Mouse (Mus musculus) MEL (cell line): ENCODE measurements around the gene Ephb2. TPM values are rescaled to one million over a fixed set of nuclear protein-coding genes. Genes with fewer than 3 reads are reported as not detected.

Source experiments
- DNase-seq: peaks from one replicate; pipeline ENCODE4 v3.0.0; 2011; ENCODE audit warnings: low read depth, low spot score
- H3K27ac ChIP-seq: 2 replicates; pipeline ENCODE4 v1.5.1; 2012; ENCODE audit warnings: low read depth, mild to moderate bottlenecking, control low read depth, low read length, moderate library complexity; ENCODE audit not compliant: control insufficient read depth
- H3K27me3 ChIP-seq, 2 experiments: fragments of 150-350 bp in 1 of 2; sonication (generic) in 1 of 2; 2 replicates each; pipeline ENCODE4 v1.6.1; 2012; ENCODE audit warnings: low read length in 2 of 2, mild to moderate bottlenecking in 2 of 2, improper control_type of control experiment in 1 of 2, moderate library complexity in 1 of 2; ENCODE audit not compliant: insufficient read depth in 2 of 2, control insufficient read depth in 1 of 2
- H3K36me3 ChIP-seq, 2 experiments: 2 replicates each; pipeline ENCODE4 v1.6.1; 2012 to 2014; ENCODE audit warnings: low read length in 2 of 2, improper control_type of control experiment in 1 of 2, inconsistent platforms in 1 of 2, mild to moderate bottlenecking in 1 of 2; ENCODE audit not compliant: insufficient read depth in 2 of 2, control insufficient read depth in 1 of 2
- H3K4me1 ChIP-seq, 2 experiments: fragments of 150-350 bp in 1 of 2; sonication (generic) in 1 of 2; 2 replicates each; pipeline ENCODE4 v1.6.1; 2012; ENCODE audit warnings: low read length in 2 of 2, improper control_type of control experiment in 1 of 2, mild to moderate bottlenecking in 1 of 2; ENCODE audit not compliant: insufficient read depth in 2 of 2, control insufficient read depth in 1 of 2
- H3K4me3 ChIP-seq, 2 experiments: fragments of 150-350 bp in 1 of 2; sonication (generic) in 1 of 2; 2 replicates each; pipeline ENCODE4 v1.5.1; 2012; ENCODE audit warnings: low read depth in 2 of 2, low read length in 2 of 2, mild to moderate bottlenecking in 2 of 2, moderate library complexity in 2 of 2, control low read depth in 1 of 2, improper control_type of control experiment in 1 of 2; ENCODE audit not compliant: control insufficient read depth in 1 of 2, insufficient read depth in 1 of 2
- H3K79me2 ChIP-seq: 2 replicates; pipeline ENCODE4 v1.6.1; 2012; ENCODE audit warnings: mild to moderate bottlenecking, low read length, moderate library complexity; ENCODE audit not compliant: control insufficient read depth, poor library complexity, insufficient read depth
- H3K9ac ChIP-seq: 2 replicates; pipeline ENCODE4 v1.6.1; 2012; ENCODE audit warnings: low read depth, mild to moderate bottlenecking, control low read depth, low read length, moderate library complexity; ENCODE audit not compliant: control insufficient read depth, poor library complexity, severe bottlenecking
- H3K9me3 ChIP-seq: fragments of 150-350 bp; sonication (generic); replicated peaks from 2 replicates; pipeline ENCODE4 v1.6.1; 2012; ENCODE audit warnings: mild to moderate bottlenecking, low read length, improper control_type of control experiment, moderate library complexity; ENCODE audit not compliant: insufficient read depth
- CTCF ChIP-seq, 3 experiments: IDR thresholded peaks in 2 of 3; conservative IDR thresholded peaks in 1 of 3; 2 replicates each; pipeline ENCODE4 v1.5.1; 2011 to 2012; ENCODE audit warnings: low read length in 3 of 3, low read depth in 2 of 3, mild to moderate bottlenecking in 2 of 3, improper control_type of control experiment in 1 of 3, inconsistent platforms in 1 of 3, mixed read lengths in 1 of 3, moderate library complexity in 1 of 3; ENCODE audit not compliant: control insufficient read depth in 1 of 3, insufficient read depth in 1 of 3, poor library complexity in 1 of 3, severe bottlenecking in 1 of 3
- E2F4 ChIP-seq: IDR thresholded peaks from 2 replicates; pipeline ENCODE4 v1.6.1; 2011; ENCODE audit warnings: low read depth, low read length, improper control_type of control experiment, borderline replicate concordance
- EP300 ChIP-seq, 2 experiments: IDR thresholded peaks; 2 replicates each; pipeline ENCODE4 v1.6.1; 2011; ENCODE audit warnings: improper control_type of control experiment in 2 of 2, low read length in 2 of 2, low read depth in 1 of 2, mild to moderate bottlenecking in 1 of 2
- GABPA ChIP-seq: IDR thresholded peaks from 2 replicates; pipeline ENCODE4 v1.6.1; 2012; ENCODE audit warnings: low read depth, mild to moderate bottlenecking, inconsistent platforms, low read length, improper control_type of control experiment, moderate library complexity
- MAFK ChIP-seq: IDR thresholded peaks from 2 replicates; pipeline ENCODE4 v1.6.1; 2011; ENCODE audit warnings: low read depth, mild to moderate bottlenecking, low read length, improper control_type of control experiment, borderline replicate concordance
- MAX ChIP-seq: IDR thresholded peaks from 2 replicates; pipeline ENCODE4 v1.6.1; 2011; ENCODE audit warnings: low read length, improper control_type of control experiment
- MXI1 ChIP-seq: IDR thresholded peaks from 2 replicates; pipeline ENCODE4 v1.6.1; 2011; ENCODE audit warnings: mild to moderate bottlenecking, low read depth, low read length, improper control_type of control experiment
- MYC ChIP-seq: IDR thresholded peaks from 2 replicates; pipeline ENCODE4 v1.6.1; 2011; ENCODE audit warnings: low read depth, mild to moderate bottlenecking, low read length, improper control_type of control experiment, moderate library complexity
- NELFE ChIP-seq: IDR thresholded peaks from 2 replicates; pipeline ENCODE4 v1.6.1; 2011; ENCODE audit warnings: low read depth, low read length, improper control_type of control experiment
- NRF1 ChIP-seq: IDR thresholded peaks from 2 replicates; pipeline ENCODE4 v1.6.1; 2014; ENCODE audit warnings: low read depth, mild to moderate bottlenecking, inconsistent platforms, low read length, improper control_type of control experiment, moderate library complexity; ENCODE audit not compliant: poor library complexity, insufficient read depth, severe bottlenecking
- POLR2A ChIP-seq, 2 experiments: IDR thresholded peaks; 2 replicates each; pipeline ENCODE4 v1.6.1; 2011 to 2012; ENCODE audit warnings: low read length in 2 of 2, mild to moderate bottlenecking in 2 of 2, control low read depth in 1 of 2, improper control_type of control experiment in 1 of 2, low read depth in 1 of 2, moderate library complexity in 1 of 2; ENCODE audit not compliant: control insufficient read depth in 1 of 2, insufficient read depth in 1 of 2, poor library complexity in 1 of 2
- SIN3A ChIP-seq: IDR thresholded peaks from 2 replicates; pipeline ENCODE4 v1.6.1; 2012; ENCODE audit warnings: low read length, improper control_type of control experiment, inconsistent platforms
- TAL1 ChIP-seq: IDR thresholded peaks from 2 replicates; pipeline ENCODE4 v1.6.1; 2012; ENCODE audit warnings: mild to moderate bottlenecking, inconsistent platforms, low read length, moderate library complexity, mixed read lengths
- UBTF ChIP-seq: IDR thresholded peaks from 2 replicates; pipeline ENCODE4 v1.6.1; 2012; ENCODE audit warnings: low read depth, mild to moderate bottlenecking, inconsistent platforms, low read length, improper control_type of control experiment, moderate library complexity, borderline replicate concordance; ENCODE audit not compliant: insufficient read depth
- USF2 ChIP-seq, 2 experiments: IDR thresholded peaks; 2 replicates each; pipeline ENCODE4 v1.6.1; 2011 to 2012; ENCODE audit warnings: improper control_type of control experiment in 2 of 2, low read length in 2 of 2, borderline replicate concordance in 1 of 2, inconsistent platforms in 1 of 2, low read depth in 1 of 2, mild to moderate bottlenecking in 1 of 2; ENCODE audit not compliant: insufficient read depth in 1 of 2
- ZMIZ1 ChIP-seq: IDR thresholded peaks from 2 replicates; pipeline ENCODE4 v1.6.1; 2012; ENCODE audit warnings: low read depth, mild to moderate bottlenecking, inconsistent platforms, low read length, improper control_type of control experiment, moderate library complexity
- ZNF384 ChIP-seq: IDR thresholded peaks from 2 replicates; pipeline ENCODE4 v1.6.1; 2012; ENCODE audit warnings: low read depth, mild to moderate bottlenecking, inconsistent platforms, low read length, improper control_type of control experiment
- polyA plus RNA-seq, 2 experiments: library from polyadenylated mRNA; stranded (reverse) in 1 of 2; unstranded in 1 of 2; fragments of >175 nt in 1 of 2; fragments of >200 nt in 1 of 2; gene quantifications; 2 replicates each; pipeline versions ENCODE4 v1.2.1 to v1.2.4; 2012; ENCODE audit warnings: low replicate concordance in 2 of 2, low read depth in 1 of 2; ENCODE audit not compliant: insufficient read length in 2 of 2, insufficient read depth in 1 of 2, missing spikeins in 1 of 2
- total RNA-seq: library from RNA; depleted of rRNA; stranded (reverse); fragments of 300-350 nt; gene quantifications from 2 replicates; pipeline ENCODE4 v1.2.3, GENCODE M21; 2012

The Ephb2 gene
- total and polyA plus RNA-seq, 3 experiments, result 1.9 to 4.1 TPM; not detected in 1

DNA sequence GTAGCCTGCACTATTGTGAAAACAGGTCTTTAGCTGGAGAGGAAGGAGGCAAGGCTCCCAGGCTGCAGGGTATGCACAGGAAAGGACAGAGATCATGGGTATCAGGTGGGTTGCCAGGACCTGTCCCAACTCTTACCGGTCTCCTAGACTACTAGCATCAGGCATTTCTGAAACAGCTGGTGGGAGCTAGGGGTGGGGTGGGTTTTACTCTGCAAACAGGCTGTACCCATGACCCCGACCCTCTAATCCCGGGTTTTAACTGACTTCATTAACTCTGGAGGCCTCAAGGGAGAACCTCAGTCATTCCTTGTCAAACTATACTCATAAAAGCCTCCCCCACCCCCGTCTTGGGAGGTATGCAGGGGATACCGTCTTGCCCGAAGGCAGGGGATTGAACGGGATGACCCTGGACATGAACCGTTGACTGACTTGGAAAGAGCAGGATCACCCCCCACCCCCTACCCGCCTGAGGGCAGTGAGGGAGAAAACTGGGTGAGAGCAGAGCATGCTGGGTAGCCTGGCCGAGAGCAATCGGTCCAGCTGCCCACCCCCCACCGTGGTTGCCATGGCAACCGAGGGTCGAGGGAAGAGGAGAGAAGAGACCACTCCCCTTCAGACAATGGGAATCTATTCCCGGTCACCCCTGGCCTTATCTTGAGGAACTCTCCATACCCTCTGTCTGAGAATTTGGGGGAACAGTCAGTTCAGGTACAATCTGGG, 29.1 kb upstream of the Ephb2 start:
- H3K4me3 ChIP-seq, result no peak overlapping the region
- no peak overlapping the region for H3K9ac ChIP-seq
- H3K4me1 ChIP-seq, result no peaks in the 10 kb centered on the region
- H3K27ac ChIP-seq, result no peak overlapping the region
- H3K79me2 ChIP-seq, result no peaks in the 10 kb centered on the region
- TF ChIP-seq SIN3A (no peak), ZNF384 (no peak), EP300 (IDR thresholded peaks at IDR 0.05; ENCODE audit: low read depth in 1 of 2, low read length in 2 of 2) (no peak), UBTF (no peak), NRF1 (no peak), CTCF (IDR thresholded peaks at IDR 0.05 in 2 of 3, conservative IDR thresholded peaks at IDR 0.05 in 1 of 3; ENCODE audit: control insufficient read depth in 1 of 3, insufficient read depth in 1 of 3, low read depth in 2 of 3, low read length in 3 of 3, poor library complexity in 1 of 3, severe bottlenecking in 1 of 3) (no peak), GABPA (no peak), ZMIZ1 (no peak), MXI1 (no peak), NELFE (no peak)
- no peak for DNase-seq
- H3K27me3 ChIP-seq, result no peaks in the 10 kb centered on the region
- H3K9me3 ChIP-seq, result no peaks in the 10 kb centered on the region
- H3K36me3 ChIP-seq, result no peaks in the 10 kb centered on the region

GRCm38 (mm10) chr4:136863517-136863916, 27.7 kb upstream of the Ephb2 start:
- Histone ChIP-seq H3K27me3 (no peaks in the 10 kb centered on the region), H3K27ac (no peak overlapping the region)

DNA sequence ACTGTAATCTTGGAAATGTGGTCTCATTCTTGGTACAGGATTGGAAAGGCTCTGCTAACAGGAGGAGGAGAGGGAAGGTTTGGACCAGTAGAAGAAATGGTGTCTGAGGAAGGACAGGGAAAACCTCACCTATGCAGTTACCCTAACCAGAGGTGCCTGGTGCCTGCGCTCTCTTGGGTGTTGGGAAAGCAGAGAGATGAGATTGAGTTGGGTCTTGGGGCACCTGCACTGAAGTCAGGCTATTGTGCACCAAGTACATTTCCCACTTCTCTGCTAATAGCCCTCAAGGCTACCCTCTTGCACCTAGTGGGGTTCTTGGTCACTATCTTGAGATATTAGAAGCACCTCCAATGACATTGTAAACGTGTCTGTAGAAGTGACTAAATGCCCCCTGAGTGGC, 26.6 kb upstream of the Ephb2 start:
- Histone ChIP-seq H3K9ac (no peak overlapping the region), H3K79me2 (no peaks in the 10 kb centered on the region), H3K27me3 (no peaks in the 10 kb centered on the region), H3K4me1 (no peaks in the 10 kb centered on the region), H3K4me3 (no peak overlapping the region), H3K36me3 (no peaks in the 10 kb centered on the region), H3K9me3 (no peaks in the 10 kb centered on the region), H3K27ac (no peak overlapping the region)
- DNase-seq, result no peak
- TF ChIP-seq MYC (no peak), MAFK (no peak), UBTF (no peak), TAL1 (no peak), MAX (no peak), USF2 (IDR thresholded peaks at IDR 0.05; ENCODE audit: borderline replicate concordance in 1 of 2, insufficient read depth in 1 of 2, low read depth in 1 of 2, low read length in 2 of 2) (no peak)

More at GRCm38 (mm10) chr4:136863517-136863916, 27.7 kb upstream of the Ephb2 start:
- no peak for TF ChIP-seq E2F4
- TF ChIP-seq POLR2A (IDR thresholded peaks at IDR 0.05; ENCODE audit: control insufficient read depth in 1 of 2, insufficient read depth in 1 of 2, low read depth in 1 of 2, low read length in 2 of 2, poor library complexity in 1 of 2), result no peak
- H3K9me3 ChIP-seq, result no peaks in the 10 kb centered on the region
- no peak for DNase-seq
- no peak overlapping the region for H3K4me3 ChIP-seq
- no peaks in the 10 kb centered on the region for H3K36me3 ChIP-seq
- H3K79me2 ChIP-seq, result no peaks in the 10 kb centered on the region
- no peaks in the 10 kb centered on the region for H3K4me1 ChIP-seq
- H3K9ac ChIP-seq, result no peak overlapping the region
